Mouse (Mus musculus) CD8-positive naive resting alpha-beta T cell, adult 2 months (primary cell): ENCODE data around the gene Sh3d19.

Experiments
- DNase-seq, 2 experiments: peaks; one replicate each; pipeline ENCODE4 v3.0.0; 2022; ENCODE audit warnings: low read depth in 2 of 2, low spot score in 2 of 2

Sh3d19 gene

GRCm38 (mm10) chr3:86134939-86135638 lies 164.2 kb downstream of the Sh3d19 start:
- no peak for DNase-seq

GRCm38 (mm10) chr3:86135886-86136563 lies 165.1 kb downstream of the Sh3d19 start:
- no peak for DNase-seq

- DNase-seq, result no peak
Observed at GRCm38 (mm10) chr3:86136936-86137574, 166.1 kb downstream of the Sh3d19 start.

- DNase-seq, result no peak
Observed at GRCm38 (mm10) chr3:86139660-86140059, 168.8 kb downstream of the Sh3d19 start.

GRCm38 (mm10) chr3:86141366-86141765 lies 170.5 kb downstream of the Sh3d19 start:
- no peak for DNase-seq

- peak in 1 of 2 experiments; percentile 18 for DNase-seq
Observed at GRCm38 (mm10) chr3:86141886-86142262, 171.0 kb downstream of the Sh3d19 start.

- peak; percentile 100 for DNase-seq
Observed at GRCm38 (mm10) chr3:86142263-86142933, 171.5 kb downstream of the Sh3d19 start, which contains the start of gene Rps3a1. Gene Rps3a1 (minus strand): TSS chr3:86142702.

GRCm38 (mm10) chr3:86142934-86143317 lies 172.0 kb downstream of the Sh3d19 start:
- DNase-seq, result no peak

- no peak for DNase-seq
Observed at GRCm38 (mm10) chr3:86143343-86143742, 172.4 kb downstream of the Sh3d19 start.

GRCm38 (mm10) chr3:86149063-86149462 lies 178.2 kb downstream of the Sh3d19 start:
- no peak for DNase-seq

GRCm38 (mm10) chr3:86149521-86149920 lies 178.6 kb downstream of the Sh3d19 start:
- DNase-seq, result no peak

- DNase-seq, result no peak
Observed at GRCm38 (mm10) chr3:86168841-86169425, 198.0 kb downstream of the Sh3d19 start.

GRCm38 (mm10) chr3:86179714-86180113 lies 208.8 kb downstream of the Sh3d19 start:
- DNase-seq, result no peak
